Comparison of ENCODE assay signal across 7 mouse cellular contexts in genomic region chr15:88733041-88733751, GRCm38 (mm10). TPM values are rescaled to one million over a fixed set of nuclear protein-coding genes. Genes with fewer than 3 reads are reported as not detected.
A peak's percentile ranks its signal among the peaks of the same experiment; 100 is the strongest.
DNase-seq lines count a peak whose midpoint lies in the region; ATAC-seq and TF ChIP-seq lines count a peak whose summit lies in the region.

No protein-coding gene starts in this region.

- H3K27ac ChIP-seq in intestine, embryonic 16.5 days (ENCODE audit: low read length), result peak overlapping the region; percentile 91
- peak overlapping the region; percentile 90 for H3K27ac ChIP-seq in limb, embryonic 11.5 days (replicated peaks; ENCODE audit: low read depth, low read length)
- peak overlapping the region; percentile 57 for H3K27ac ChIP-seq in midbrain, embryonic 11.5 days (ENCODE audit: low read depth, low read length)
- H3K27ac ChIP-seq in small intestine, adult 2 months (ENCODE audit: insufficient read depth, low read depth, low read length), result peak overlapping the region; percentile 78

- peak overlapping the region; percentile 85 for H3K4me2 ChIP-seq in intestine, embryonic 16.5 days (ENCODE audit: low read depth, low read length)
- H3K4me2 ChIP-seq in limb, embryonic 11.5 days (ENCODE audit: low read depth, severe bottlenecking), result peak overlapping the region; percentile 88
- peak overlapping the region; percentile 92 for H3K4me2 ChIP-seq in midbrain, embryonic 11.5 days

- peaks cover 34% of the 10 kb centered on the region for H3K4me1 ChIP-seq in intestine, embryonic 16.5 days (ENCODE audit: control insufficient read depth, insufficient read depth, low read length)
- peaks cover 9% of the 10 kb centered on the region for H3K4me1 ChIP-seq in limb, embryonic 11.5 days (ENCODE audit: control insufficient read depth, insufficient read depth, low read length)
- peaks cover 21% of the 10 kb centered on the region for H3K4me1 ChIP-seq in midbrain, embryonic 11.5 days (ENCODE audit: control insufficient read depth, insufficient read depth, low read length)
- peaks cover 23% of the 10 kb centered on the region for H3K4me1 ChIP-seq in small intestine, adult 2 months (ENCODE audit: control insufficient read depth, insufficient read depth, insufficient read length, low read length)

- WGBS in intestine, embryonic 16.5 days, result under 1% methylated on average over 77 of the region's 86 CpGs
- WGBS in limb, embryonic 11.5 days, result 1% methylated on average over 66 of the region's 86 CpGs
- WGBS in midbrain, embryonic 11.5 days, result under 1% methylated on average over 53 of the region's 86 CpGs
- under 1% methylated on average over 86 of the region's 86 CpGs for WGBS in small intestine, adult 2 months

- peak; percentile 58 for DNase-seq in adrenal gland, adult 8-10 months
- DNase-seq in embryo, embryonic 11 days, result peak; percentile 77
- DNase-seq in gastrocnemius, postnatal 4 days (ENCODE audit: low spot score in 2 of 2), result peak; percentile 68 to 75
- peak; percentile 63 for DNase-seq in limb, embryonic 11.5 days (ENCODE audit: low spot score)
- peak; percentile 94 for DNase-seq in midbrain, embryonic 11.5 days (ENCODE audit: low spot score, missing footprints)

- H3K27me3 ChIP-seq in intestine, embryonic 16.5 days (replicated peaks; ENCODE audit: control insufficient read depth, insufficient read depth, low read length), result no peaks in the 10 kb centered on the region
- H3K27me3 ChIP-seq in limb, embryonic 11.5 days (ENCODE audit: control insufficient read depth, insufficient read depth, low read length), result no peaks in the 10 kb centered on the region
- no peaks in the 10 kb centered on the region for H3K27me3 ChIP-seq in midbrain, embryonic 11.5 days (ENCODE audit: control insufficient read depth, insufficient read depth, low read length)
- no peaks in the 10 kb centered on the region for H3K27me3 ChIP-seq in small intestine, adult 2 months (ENCODE audit: control insufficient read depth, insufficient read depth, low read length)

- no peak for TF ChIP-seq POLR2A in small intestine, adult 2 months (IDR thresholded peaks at IDR 0.05; ENCODE audit: low read depth, low read length)

- H3K9me3 ChIP-seq in intestine, embryonic 16.5 days (ENCODE audit: control insufficient read depth, low read length), result no peaks in the 10 kb centered on the region
- H3K9me3 ChIP-seq in limb, embryonic 11.5 days (ENCODE audit: control insufficient read depth, low read length), result no peaks in the 10 kb centered on the region
- no peaks in the 10 kb centered on the region for H3K9me3 ChIP-seq in midbrain, embryonic 11.5 days (ENCODE audit: control insufficient read depth, low read length)

- H3K9ac ChIP-seq in intestine, embryonic 16.5 days (ENCODE audit: low read depth, low read length), result peak overlapping the region; percentile 99
- H3K9ac ChIP-seq in limb, embryonic 11.5 days (ENCODE audit: low read length), result peak overlapping the region; percentile 99
- H3K9ac ChIP-seq in midbrain, embryonic 11.5 days (ENCODE audit: low read length), result peak overlapping the region; percentile 99

- peak; percentile 67 for ATAC-seq in intestine, embryonic 16.5 days
- no peak for ATAC-seq in limb, embryonic 11.5 days (ENCODE audit: insufficient number of reproducible peaks, low FRiP score, low TSS enrichment, low read depth)
- peak; percentile 61 for ATAC-seq in midbrain, embryonic 11.5 days (ENCODE audit: low FRiP score)

- H3K36me3 ChIP-seq in intestine, embryonic 16.5 days (ENCODE audit: control insufficient read depth, insufficient read depth, low read length), result peaks cover 13% of the 10 kb centered on the region
- H3K36me3 ChIP-seq in limb, embryonic 11.5 days (ENCODE audit: control insufficient read depth, insufficient read depth, low read length), result peaks cover 19% of the 10 kb centered on the region; the same call in 1 of the 2 replicates
- H3K36me3 ChIP-seq in midbrain, embryonic 11.5 days (ENCODE audit: control insufficient read depth, insufficient read depth, low read length), result peaks cover 21% of the 10 kb centered on the region
- H3K36me3 ChIP-seq in small intestine, adult 2 months (ENCODE audit: control insufficient read depth, insufficient read depth, low read length), result peaks cover 19% of the 10 kb centered on the region

- TF ChIP-seq CTCF in small intestine, adult 2 months (IDR thresholded peaks at IDR 0.05; ENCODE audit: extremely low read depth, insufficient read length, insufficient replicate concordance, low read depth, low read length), result no peak

- peak overlapping the region; percentile 91 for H3K4me3 ChIP-seq in intestine, embryonic 16.5 days (ENCODE audit: low read length)
- peak overlapping the region; percentile 99 for H3K4me3 ChIP-seq in limb, embryonic 11.5 days (ENCODE audit: low read depth, low read length)
- H3K4me3 ChIP-seq in midbrain, embryonic 11.5 days (ENCODE audit: low read depth, low read length), result peak overlapping the region; percentile 69
- peak overlapping the region; percentile 87 for H3K4me3 ChIP-seq in small intestine, adult 2 months (ENCODE audit: low read depth, low read length)

RNA-seq across cellular contexts. Expression of gene Brd1, which starts 0.8 kb away (rescaled TPM):
- total RNA-seq in adrenal gland, adult 8-10 months (2022), result 10 to 100 TPM; 45.7 to 74.5 (median 60.5) TPM
- total RNA-seq in gastrocnemius, postnatal 4 days (2021), result 10 to 100 TPM; 39.5 to 44.5 TPM
- 13.4 and 14.1 TPM in 2 replicates for polyA plus RNA-seq in intestine, embryonic 16.5 days (2015; fragmentation: Nextera tagmentation; extraction: Ambion mirVana)
- polyA plus RNA-seq in limb, embryonic 11.5 days (2014; fragmentation: Nextera tagmentation; extraction: Ambion mirVana), result 30.4 and 30.9 TPM in 2 replicates
- 25.9 and 27.6 TPM in 2 replicates for polyA plus RNA-seq in midbrain, embryonic 11.5 days (2014; fragmentation: Nextera tagmentation; extraction: Ambion mirVana)
- 6.9 and 15.7 TPM in 2 replicates for polyA plus RNA-seq in small intestine, adult 2 months (2012; rRNA removed)

RNA-seq across cellular contexts. Expression of gene Zbed4, which starts 18.3 kb away (rescaled TPM):
- 1 to 10 TPM; 8.5 to 9.8 (median 9.3) TPM for total RNA-seq in adrenal gland, adult 8-10 months (2022)
- total RNA-seq in gastrocnemius, postnatal 4 days (2021), result 10 to 100 TPM; 14.2 to 14.8 TPM
- 11.9 and 12.4 TPM in 2 replicates for polyA plus RNA-seq in intestine, embryonic 16.5 days (2015; fragmentation: Nextera tagmentation; extraction: Ambion mirVana)
- 34.8 and 35.1 TPM in 2 replicates for polyA plus RNA-seq in limb, embryonic 11.5 days (2014; fragmentation: Nextera tagmentation; extraction: Ambion mirVana)
- 42.5 and 45.6 TPM in 2 replicates for polyA plus RNA-seq in midbrain, embryonic 11.5 days (2014; fragmentation: Nextera tagmentation; extraction: Ambion mirVana)
- polyA plus RNA-seq in small intestine, adult 2 months (2012; rRNA removed), result 2.9 and 3.9 TPM in 2 replicates
